ENCODE assay signal across 29 mouse cellular contexts in genomic region chr15:78511951-78512350, GRCm38 (mm10). TPM values are rescaled to one million over a fixed set of nuclear protein-coding genes. Genes with fewer than 3 reads are reported as not detected.
DNase-seq lines count a peak whose midpoint lies in the region; ATAC-seq and TF ChIP-seq lines count a peak whose summit lies in the region.
"Had no signal": no experiment of that assay in that cellular context is flagged by ENCODE, and none has a peak within 500 bp of the region (broad histone marks: within the 10 kb centered on the region; RNA-seq: fewer than 3 reads in every experiment).

No protein-coding gene starts in this region.

- DNase-seq in kidney, postnatal 10 days: no peak
- peak; percentile 56 for DNase-seq in 416B (ENCODE audit: low read depth)
- DNase-seq in cerebellum, adult 8-10 months: no peak
- DNase-seq in gastrocnemius, postnatal 14 days: no peak
- DNase-seq: adrenal gland, adult 8-10 months; cerebellum, adult 2 months; cerebellum, postnatal 36 days; embryo, embryonic 11 days; gastrocnemius, postnatal 36 days; heart, adult 2 months; heart, postnatal 14 days; kidney, adult 8-10 months; kidney, postnatal 4 days; lung, embryonic 14.5 days; lung, postnatal 36 days; right cerebral cortex, postnatal 14 days; thymus, adult 2 months had no signal

- H3K9me3 ChIP-seq in kidney, embryonic 16.5 days (ENCODE audit: low read length): no peaks in the 10 kb centered on the region
- no peaks in the 10 kb centered on the region for H3K9me3 ChIP-seq in liver, embryonic 12.5 days (replicated peaks)
- H3K9me3 ChIP-seq: embryonic facial prominence, embryonic 13.5 days; forebrain, embryonic 12.5 days; heart, embryonic 13.5 days; hindbrain, embryonic 13.5 days; stomach, embryonic 15.5 days had no signal

- no peak for TF ChIP-seq POLR2A in myocyte (IDR thresholded peaks at IDR 0.05; ENCODE audit: insufficient read length, low read depth)

- intact Hi-C loops in gastrocnemius, postnatal 14 days (cut with DNase I; ENCODE audit: low total_unique reads): loop anchor here (2.0 kb wide), 1 partner anchor 23 kb away; no protein-coding TSS in a partner anchor

- H3K4me2 ChIP-seq in kidney, embryonic 16.5 days (replicated peaks; ENCODE audit: low read depth, low read length): no peak overlapping the region
- H3K4me2 ChIP-seq in liver, embryonic 12.5 days: no peak overlapping the region
- no peak overlapping the region for H3K4me2 ChIP-seq in myocyte (ENCODE audit: low read depth)
- H3K4me2 ChIP-seq: embryonic facial prominence, embryonic 13.5 days; forebrain, embryonic 12.5 days; heart, embryonic 13.5 days; hindbrain, embryonic 13.5 days; lung, embryonic 14.5 days; stomach, embryonic 15.5 days had no signal

- H3K27ac ChIP-seq in kidney, embryonic 16.5 days (ENCODE audit: low read length): no peak overlapping the region
- H3K27ac ChIP-seq in liver, embryonic 12.5 days: peak overlapping the region; percentile 14; the same call in 1 of the 2 replicates
- H3K27ac ChIP-seq: embryonic facial prominence, embryonic 13.5 days; forebrain, embryonic 12.5 days; heart, adult 2 months; heart, embryonic 13.5 days; hindbrain, embryonic 13.5 days; stomach, embryonic 15.5 days had no signal

- H3K9ac ChIP-seq in kidney, embryonic 16.5 days (replicated peaks; ENCODE audit: low read length): 0 out of 2 replicates have a peak overlapping the region, but pooled peaks have one; percentile 2
- no peak overlapping the region for H3K9ac ChIP-seq in liver, embryonic 12.5 days
- H3K9ac ChIP-seq: embryonic facial prominence, embryonic 13.5 days; forebrain, embryonic 12.5 days; heart, embryonic 13.5 days; hindbrain, embryonic 13.5 days; lung, embryonic 14.5 days; stomach, embryonic 15.5 days had no signal

- no peak for ATAC-seq in kidney, embryonic 16.5 days (ENCODE audit: low FRiP score, low TSS enrichment)
- peak; percentile 28; the same call in 1 of the 2 replicates for ATAC-seq in liver, embryonic 12.5 days
- ATAC-seq: midbrain, embryonic 16.5 days had no signal

- H3ac ChIP-seq in myocyte (ENCODE audit: control insufficient read depth, insufficient read length): no peak overlapping the region

- no peaks in the 10 kb centered on the region for H3K79me2 ChIP-seq in myocyte (ENCODE audit: control insufficient read depth, insufficient read depth)

- peaks cover 22% of the 10 kb centered on the region; the same call in 1 of the 2 replicates for H3K4me1 ChIP-seq in kidney, embryonic 16.5 days (ENCODE audit: insufficient read depth, low read length)
- peaks cover 26% of the 10 kb centered on the region for H3K4me1 ChIP-seq in liver, embryonic 12.5 days

- no peaks in the 10 kb centered on the region for H3K27me3 ChIP-seq in kidney, embryonic 16.5 days (ENCODE audit: insufficient read depth, low read length)
- no peaks in the 10 kb centered on the region for H3K27me3 ChIP-seq in liver, embryonic 12.5 days (replicated peaks)
- H3K27me3 ChIP-seq in myocyte (ENCODE audit: control insufficient read depth, insufficient read depth, insufficient read length): no peaks in the 10 kb centered on the region
- H3K27me3 ChIP-seq: embryonic facial prominence, embryonic 13.5 days; forebrain, embryonic 12.5 days; heart, embryonic 13.5 days; hindbrain, embryonic 13.5 days; stomach, embryonic 15.5 days had no signal

- 42% methylated on average over 7 of the region's 7 CpGs for WGBS in kidney, embryonic 16.5 days
- 56% methylated on average over 7 of the region's 7 CpGs for WGBS in liver, embryonic 12.5 days (ENCODE audit: insufficient replicate concordance)

- no peaks in the 10 kb centered on the region for H3K36me3 ChIP-seq in kidney, embryonic 16.5 days (ENCODE audit: insufficient read depth, low read length)
- no peaks in the 10 kb centered on the region for H3K36me3 ChIP-seq in liver, embryonic 12.5 days
- H3K36me3 ChIP-seq in myocyte (ENCODE audit: control insufficient read depth, insufficient read depth): no peaks in the 10 kb centered on the region
- H3K36me3 ChIP-seq: embryonic facial prominence, embryonic 13.5 days; forebrain, embryonic 12.5 days; heart, embryonic 13.5 days; hindbrain, embryonic 13.5 days; stomach, embryonic 15.5 days had no signal

- H3K4me3 ChIP-seq in kidney, embryonic 16.5 days (ENCODE audit: low read length): no peak overlapping the region
- H3K4me3 ChIP-seq in liver, embryonic 12.5 days: no peak overlapping the region
- H3K4me3 ChIP-seq in myocyte: no peak overlapping the region
- H3K4me3 ChIP-seq: embryonic facial prominence, embryonic 13.5 days; erythroblast, embryonic 14.5 days; forebrain, embryonic 12.5 days; heart, adult 2 months; heart, embryonic 13.5 days; hindbrain, embryonic 13.5 days; stomach, embryonic 15.5 days had no signal

TF ChIP-seq in myocyte, 11 proteins besides CTCF, POLR2A, EP300 and RAD21:
- no peak for TF ChIP-seq E2F4 (IDR thresholded peaks at IDR 0.05; ENCODE audit: insufficient read depth)
- TF ChIP-seq MYOD1 (IDR thresholded peaks at IDR 0.05; ENCODE audit: control insufficient read depth in 1 of 3, insufficient read length in 2 of 3, low read depth in 2 of 3): peak in 2 of 3 experiments; percentile 75 to 93
- peak in 2 of 3 experiments; percentile 60 to 89 for TF ChIP-seq MYOG (IDR thresholded peaks at IDR 0.05; ENCODE audit: control insufficient read depth in 1 of 3, insufficient read depth in 1 of 3, insufficient read length in 2 of 3, low read depth in 2 of 3)
- no peak for TF ChIP-seq MAX (IDR thresholded peaks at IDR 0.05; ENCODE audit: low read depth)
- no peak for TF ChIP-seq POLR2AphosphoS2 (IDR thresholded peaks at IDR 0.05; ENCODE audit: insufficient read length, low read depth)
- no peak for TF ChIP-seq TCF12 (IDR thresholded peaks at IDR 0.05; ENCODE audit: insufficient read depth, poor library complexity, severe bottlenecking)
- no peak for TF ChIP-seq REST (IDR thresholded peaks at IDR 0.05; ENCODE audit: insufficient read depth, insufficient read length)
- peak; percentile 40 for TF ChIP-seq TCF3 (IDR thresholded peaks at IDR 0.05; ENCODE audit: insufficient read length, low read depth)
- TF ChIP-seq CEBPB (IDR thresholded peaks at IDR 0.05; ENCODE audit: insufficient read depth, poor library complexity, severe bottlenecking): no peak
- TF ChIP-seq USF1 (IDR thresholded peaks at IDR 0.05; ENCODE audit: low read depth): no peak
- no peak for TF ChIP-seq SRF (IDR thresholded peaks at IDR 0.05; ENCODE audit: control insufficient read depth, insufficient read length, low read depth)

RNA-seq across cellular contexts. Expression of gene Il2rb, which starts 16.9 kb away (rescaled TPM):
- polyA plus RNA-seq in kidney, embryonic 16.5 days (2015; fragmentation: Nextera tagmentation; extraction: Ambion mirVana): 0.33 and 0.54 TPM in 2 replicates
- 0.11 and 0.15 TPM in 2 replicates for polyA plus RNA-seq in liver, embryonic 12.5 days (2016; fragmentation: Nextera tagmentation; extraction: Ambion mirVana)
- polyA plus RNA-seq in myocyte (2012; fragmentation: generic; extraction: Trizol): 0.67 TPM
- total RNA-seq in gastrocnemius, postnatal 14 days (2021): not detected
- total RNA-seq: gastrocnemius, postnatal 36 days had no signal
- polyA plus RNA-seq: forebrain, embryonic 12.5 days had no signal

RNA-seq across cellular contexts. Expression of gene C1qtnf6, which starts 19.3 kb away (rescaled TPM):
- 33.2 and 33.7 TPM in 2 replicates for polyA plus RNA-seq in kidney, embryonic 16.5 days (2015; fragmentation: Nextera tagmentation; extraction: Ambion mirVana)
- polyA plus RNA-seq in liver, embryonic 12.5 days (2016; fragmentation: Nextera tagmentation; extraction: Ambion mirVana): 5.2 and 5.6 TPM in 2 replicates
- 66.2 TPM for polyA plus RNA-seq in myocyte (2012; fragmentation: generic; extraction: Trizol)
- 10 to 100 TPM; 36.9 to 40.4 TPM for total RNA-seq in gastrocnemius, postnatal 14 days (2021)
- polyA plus RNA-seq: erythroblast, embryonic 14.5 days had no signal

RNA-seq across cellular contexts. Expression of gene Sstr3, which starts 32.5 kb away (rescaled TPM):
- 0.36 and 0.69 TPM in 2 replicates for polyA plus RNA-seq in kidney, embryonic 16.5 days (2015; fragmentation: Nextera tagmentation; extraction: Ambion mirVana)
- polyA plus RNA-seq in liver, embryonic 12.5 days (2016; fragmentation: Nextera tagmentation; extraction: Ambion mirVana): 0.02 TPM in 1 of 2 replicates, not detected in the other
- polyA plus RNA-seq in myocyte (2012; fragmentation: generic; extraction: Trizol): not detected
- under 1 TPM in 1 of 2 experiments, not detected in 1; 0.04 TPM for total RNA-seq in gastrocnemius, postnatal 14 days (2021)
- total RNA-seq: gastrocnemius, postnatal 36 days; heart, adult 2 months; heart, postnatal 14 days; megakaryocyte-erythroid progenitor cell, adult 5-6 weeks; MEL had no signal
- polyA plus RNA-seq: embryonic facial prominence, embryonic 13.5 days; erythroblast, embryonic 14.5 days; heart, adult 2 months; heart, embryonic 13.5 days had no signal

RNA-seq across cellular contexts. Expression of gene Tmprss6, which starts 43.5 kb away (rescaled TPM):
- 0.29 and 0.42 TPM in 2 replicates for polyA plus RNA-seq in kidney, embryonic 16.5 days (2015; fragmentation: Nextera tagmentation; extraction: Ambion mirVana)
- 5.9 and 6.7 TPM in 2 replicates for polyA plus RNA-seq in liver, embryonic 12.5 days (2016; fragmentation: Nextera tagmentation; extraction: Ambion mirVana)
- polyA plus RNA-seq in myocyte (2012; fragmentation: generic; extraction: Trizol): 0.08 TPM
- total RNA-seq in gastrocnemius, postnatal 14 days (2021): not detected
- total RNA-seq: gastrocnemius, postnatal 36 days; heart, adult 2 months; heart, postnatal 14 days; megakaryocyte-erythroid progenitor cell, adult 5-6 weeks had no signal
- polyA plus RNA-seq: heart, adult 2 months had no signal
